Mouse (Mus musculus): ENCODE measurements around the gene Zbtb12.
"Not testable (repeated sequence)": the region's sequence is repeated elsewhere in the genome, so short reads cannot be mapped to it uniquely, and the experiment has no call there.

The Zbtb12 gene

GRCm38 (mm10) chr17:34879336-34879879, at the start of gene Zbtb12:
Gene Zbtb12 (plus strand): TSS chr17:34879483.
- no peak for DNase-seq (ENCODE audit: low spot score)

- DNase-seq (ENCODE audit: low spot score) = not testable (repeated sequence)
Measured at GRCm38 (mm10) chr17:34830776-34831175, 48.5 kb upstream of the Zbtb12 start.

- no peak for DNase-seq (ENCODE audit: low spot score)
Measured at GRCm38 (mm10) chr17:34836155-34836855, 43.0 kb upstream of the Zbtb12 start.

- DNase-seq (ENCODE audit: low spot score) = peak; percentile 88
Measured at GRCm38 (mm10) chr17:34836856-34837221, 42.4 kb upstream of the Zbtb12 start, which contains the start of the genes Stk19 and Dxo. Gene Stk19 (minus strand): TSS chr17:34836945. Gene Dxo (plus strand): TSS chr17:34837019.

GRCm38 (mm10) chr17:34837464-34838324, 41.6 kb upstream of the Zbtb12 start:
- DNase-seq (ENCODE audit: low spot score) = no peak

- DNase-seq (ENCODE audit: low spot score) = no peak
Measured at GRCm38 (mm10) chr17:34838785-34839184, 40.5 kb upstream of the Zbtb12 start.

GRCm38 (mm10) chr17:34840736-34841307, 38.5 kb upstream of the Zbtb12 start:
- no peak for DNase-seq (ENCODE audit: low spot score)

GRCm38 (mm10) chr17:34844884-34845283, 34.4 kb upstream of the Zbtb12 start:
- no peak for DNase-seq (ENCODE audit: low spot score)

GRCm38 (mm10) chr17:34847192-34847591, 32.1 kb upstream of the Zbtb12 start:
- DNase-seq (ENCODE audit: low spot score) = no peak

GRCm38 (mm10) chr17:34847615-34848014, 31.7 kb upstream of the Zbtb12 start:
- DNase-seq (ENCODE audit: low spot score) = no peak

GRCm38 (mm10) chr17:34849722-34850516, 29.4 kb upstream of the Zbtb12 start, which contains the start of the genes Skiv2l and Nelfe:
Gene Skiv2l (minus strand): TSS chr17:34850210.
Gene Nelfe (plus strand): TSS chr17:34850391.
- peak; percentile 87 for DNase-seq (ENCODE audit: low spot score)

- no peak for DNase-seq (ENCODE audit: low spot score)
Measured at GRCm38 (mm10) chr17:34850517-34851125, 28.7 kb upstream of the Zbtb12 start.

- no peak for DNase-seq (ENCODE audit: low spot score)
Measured at GRCm38 (mm10) chr17:34853511-34853910, 25.8 kb upstream of the Zbtb12 start.

- DNase-seq (ENCODE audit: low spot score) = no peak
Measured at GRCm38 (mm10) chr17:34854761-34855160, 24.5 kb upstream of the Zbtb12 start.

- DNase-seq (ENCODE audit: low spot score) = no peak
Measured at GRCm38 (mm10) chr17:34855825-34856224, 23.5 kb upstream of the Zbtb12 start.

GRCm38 (mm10) chr17:34858670-34859069, 20.6 kb upstream of the Zbtb12 start:
- no peak for DNase-seq (ENCODE audit: low spot score)

- no peak for DNase-seq (ENCODE audit: low spot score)
Measured at GRCm38 (mm10) chr17:34860514-34860913, 18.8 kb upstream of the Zbtb12 start.

- no peak for DNase-seq (ENCODE audit: low spot score)
Measured at GRCm38 (mm10) chr17:34861704-34862415, 17.4 kb upstream of the Zbtb12 start.

- no peak for DNase-seq (ENCODE audit: low spot score)
Measured at GRCm38 (mm10) chr17:34862416-34863081, 16.7 kb upstream of the Zbtb12 start, which contains the start of gene Cfb. Gene Cfb (minus strand): TSS chr17:34862518.

GRCm38 (mm10) chr17:34865981-34866380, 13.3 kb upstream of the Zbtb12 start:
- DNase-seq (ENCODE audit: low spot score) = no peak

Data from ovary, postnatal 10 days (tissue).